Mouse (Mus musculus): Measurements from ENCODE around the gene Trip4. TPM values are rescaled to one million over a fixed set of nuclear protein-coding genes. Genes with fewer than 3 reads are reported as not detected.
A peak's percentile ranks its signal among the peaks of the same experiment; 100 is the strongest.

Gene Trip4
- polyA plus RNA-seq, 1 experiment from 2014 or later: 13.1 TPM

- Histone ChIP-seq H3K9ac (ENCODE audit: low read depth, low read length) (no peak overlapping the region), H3K4me2 (replicated peaks; ENCODE audit: low read depth) (no peak overlapping the region), H3K9me3 (ENCODE audit: control insufficient read depth) (no peaks in the 10 kb centered on the region), H3K27ac (ENCODE audit: low read depth, low read length) (no peak overlapping the region), H3K27me3 (replicated peaks; ENCODE audit: control insufficient read depth, insufficient read depth, low read length) (no peaks in the 10 kb centered on the region), H3K36me3 (ENCODE audit: control insufficient read depth, insufficient read depth) (no peaks in the 10 kb centered on the region), H3K4me3 (ENCODE audit: low read depth, low read length) (no peak overlapping the region), H3K4me1 (replicated peaks; ENCODE audit: control insufficient read depth, insufficient read depth, low read length) (no peaks in the 10 kb centered on the region)
- no peak for TF ChIP-seq CTCF (IDR thresholded peaks at IDR 0.05; ENCODE audit: low read depth)
- ATAC-seq: no peak
- WGBS: 64% methylated on average over 2 of the region's 2 CpGs
Measured at GRCm38 (mm10) chr9:65913976-65914375, 5.4 kb upstream of the Trip4 start.

DNA sequence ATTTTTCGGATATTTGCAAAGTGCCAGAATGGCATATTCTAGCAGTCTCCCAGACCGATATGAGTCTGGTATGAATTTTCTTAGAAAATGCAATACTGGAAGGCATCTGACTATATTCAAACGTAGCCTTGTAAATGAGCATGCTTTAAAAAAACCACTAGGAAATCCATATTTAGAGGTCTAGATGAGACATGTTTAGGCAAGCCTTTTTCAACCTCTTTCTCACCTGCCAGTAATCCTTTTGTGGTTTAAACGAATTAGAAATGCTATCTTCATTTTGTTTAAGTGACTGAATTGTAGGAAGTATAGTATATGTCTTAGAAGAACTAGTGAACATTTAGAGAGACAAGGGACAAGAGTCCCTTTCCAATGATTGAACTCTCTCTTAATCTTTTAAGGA is 1.2 kb upstream of the Trip4 start:
- no peaks in the 10 kb centered on the region for H3K36me3 ChIP-seq (ENCODE audit: control insufficient read depth, insufficient read depth)
- WGBS: 5% methylated on average over 4 of the region's 4 CpGs
- H3K4me3 ChIP-seq (ENCODE audit: low read depth, low read length): peak overlapping the region; percentile 86
- no peak for ATAC-seq
- peak overlapping the region; percentile 94 for H3K4me2 ChIP-seq (replicated peaks; ENCODE audit: low read depth)
- H3K4me1 ChIP-seq (replicated peaks; ENCODE audit: control insufficient read depth, insufficient read depth, low read length): no peaks in the 10 kb centered on the region
- H3K27ac ChIP-seq (ENCODE audit: low read depth, low read length): peak overlapping the region; percentile 82; the same call in 1 of the 2 replicates
- peak overlapping the region; percentile 83 for H3K9ac ChIP-seq (ENCODE audit: low read depth, low read length)
- no peak for TF ChIP-seq CTCF (IDR thresholded peaks at IDR 0.05; ENCODE audit: low read depth)
- no peaks in the 10 kb centered on the region for H3K27me3 ChIP-seq (replicated peaks; ENCODE audit: control insufficient read depth, insufficient read depth, low read length)
- H3K9me3 ChIP-seq (ENCODE audit: control insufficient read depth): no peaks in the 10 kb centered on the region

DNA sequence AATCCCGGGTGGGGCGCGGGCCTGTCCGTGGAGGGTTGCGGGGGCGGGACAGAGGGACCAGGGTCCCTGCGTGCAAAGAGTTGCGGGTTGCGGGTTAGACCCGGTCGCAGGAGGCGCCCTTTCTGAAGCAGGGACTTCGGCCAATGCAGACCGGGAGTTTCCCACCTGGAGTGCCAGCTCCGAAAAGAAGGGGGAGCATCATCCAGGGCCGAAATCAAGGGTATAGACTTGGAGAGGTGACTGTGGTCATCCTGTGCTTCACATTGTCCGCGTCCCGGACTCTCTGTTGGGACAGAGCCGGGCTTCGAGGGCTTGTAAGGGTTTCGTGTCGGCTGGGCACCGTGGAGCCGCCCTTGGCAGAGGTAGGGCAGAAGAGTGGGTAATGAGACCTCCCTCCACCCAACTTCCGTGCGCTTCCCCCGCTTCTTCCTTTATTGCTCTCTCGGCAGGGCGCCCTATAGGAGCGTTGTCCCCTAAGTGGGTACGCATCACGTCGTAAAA is 757 bp upstream of the Trip4 start:
- Histone ChIP-seq H3K4me2 (replicated peaks; ENCODE audit: low read depth) (peak overlapping the region; percentile 94), H3K9ac (ENCODE audit: low read depth, low read length) (peak overlapping the region; percentile 83), H3K4me1 (replicated peaks; ENCODE audit: control insufficient read depth, insufficient read depth, low read length) (no peaks in the 10 kb centered on the region), H3K36me3 (ENCODE audit: control insufficient read depth, insufficient read depth) (no peaks in the 10 kb centered on the region), H3K9me3 (ENCODE audit: control insufficient read depth) (no peaks in the 10 kb centered on the region), H3K4me3 (ENCODE audit: low read depth, low read length) (peak overlapping the region; percentile 86), H3K27me3 (replicated peaks; ENCODE audit: control insufficient read depth, insufficient read depth, low read length) (no peaks in the 10 kb centered on the region), H3K27ac (ENCODE audit: low read depth, low read length) (peak overlapping the region; percentile 82)
- ATAC-seq: peak; percentile 55
- under 1% methylated on average over 34 of the region's 34 CpGs for WGBS
- peak; percentile 54 for TF ChIP-seq CTCF (IDR thresholded peaks at IDR 0.05; ENCODE audit: low read depth)

DNA sequence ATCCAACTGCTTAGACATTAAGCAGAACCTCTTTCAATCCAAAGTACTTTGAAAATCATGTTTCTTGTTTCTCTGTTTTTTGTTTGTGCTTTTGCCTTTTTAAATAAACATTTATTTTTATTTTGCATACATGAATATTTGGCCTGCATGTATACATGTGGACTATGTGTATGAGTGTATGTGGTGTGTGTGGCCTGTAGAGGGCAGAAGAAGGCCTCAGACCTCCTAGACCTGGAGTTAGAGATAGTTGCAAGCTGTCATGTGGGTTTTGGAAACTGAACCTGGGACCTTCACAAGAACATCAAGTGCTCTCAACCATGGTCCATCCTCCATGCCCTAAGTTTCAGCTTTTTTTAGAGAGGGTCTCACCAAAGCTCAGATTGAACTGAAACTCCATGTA is 5.2 kb downstream of the Trip4 start:
- H3K4me3 ChIP-seq (ENCODE audit: low read depth, low read length): no peak overlapping the region
- H3K27me3 ChIP-seq (replicated peaks; ENCODE audit: control insufficient read depth, insufficient read depth, low read length): no peaks in the 10 kb centered on the region
- peak; percentile 56 for TF ChIP-seq CTCF (IDR thresholded peaks at IDR 0.05; ENCODE audit: low read depth)
- H3K4me2 ChIP-seq (replicated peaks; ENCODE audit: low read depth): no peak overlapping the region
- H3K36me3 ChIP-seq (ENCODE audit: control insufficient read depth, insufficient read depth): peaks cover 8% of the 10 kb centered on the region
- no peak overlapping the region for H3K27ac ChIP-seq (ENCODE audit: low read depth, low read length)
- no peaks in the 10 kb centered on the region for H3K4me1 ChIP-seq (replicated peaks; ENCODE audit: control insufficient read depth, insufficient read depth, low read length)
- no peak for ATAC-seq
- no peaks in the 10 kb centered on the region for H3K9me3 ChIP-seq (ENCODE audit: control insufficient read depth)
- H3K9ac ChIP-seq (ENCODE audit: low read depth, low read length): no peak overlapping the region

DNA sequence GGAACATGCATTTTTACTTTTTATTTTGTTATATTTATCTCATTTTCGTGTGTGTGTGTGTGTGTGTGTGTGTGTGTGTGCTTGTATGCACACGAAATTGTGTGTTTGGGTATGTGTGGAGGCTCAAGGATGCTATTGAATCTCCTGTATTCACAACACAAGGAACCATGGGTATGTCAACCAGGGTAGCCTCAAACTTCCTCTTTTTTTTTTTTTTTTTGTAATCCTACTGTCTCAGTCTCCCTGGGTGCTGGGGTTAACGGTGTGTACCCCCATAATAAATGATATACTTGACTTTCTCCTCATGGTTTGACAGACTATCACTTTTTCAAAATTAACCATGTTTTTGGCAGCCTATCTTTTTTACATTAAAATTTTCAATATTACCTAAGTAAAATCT is 5.7 kb downstream of the Trip4 start:
- Histone ChIP-seq H3K36me3 (ENCODE audit: control insufficient read depth, insufficient read depth) (peaks cover 8% of the 10 kb centered on the region), H3K4me2 (replicated peaks; ENCODE audit: low read depth) (no peak overlapping the region), H3K27me3 (replicated peaks; ENCODE audit: control insufficient read depth, insufficient read depth, low read length) (no peaks in the 10 kb centered on the region), H3K9ac (ENCODE audit: low read depth, low read length) (no peak overlapping the region), H3K27ac (ENCODE audit: low read depth, low read length) (no peak overlapping the region), H3K4me1 (replicated peaks; ENCODE audit: control insufficient read depth, insufficient read depth, low read length) (no peaks in the 10 kb centered on the region), H3K9me3 (ENCODE audit: control insufficient read depth) (no peaks in the 10 kb centered on the region), H3K4me3 (ENCODE audit: low read depth, low read length) (no peak overlapping the region)
- WGBS: 95% methylated on average over 3 of the region's 3 CpGs
- TF ChIP-seq CTCF (IDR thresholded peaks at IDR 0.05; ENCODE audit: low read depth): no peak
- no peak for ATAC-seq

DNA sequence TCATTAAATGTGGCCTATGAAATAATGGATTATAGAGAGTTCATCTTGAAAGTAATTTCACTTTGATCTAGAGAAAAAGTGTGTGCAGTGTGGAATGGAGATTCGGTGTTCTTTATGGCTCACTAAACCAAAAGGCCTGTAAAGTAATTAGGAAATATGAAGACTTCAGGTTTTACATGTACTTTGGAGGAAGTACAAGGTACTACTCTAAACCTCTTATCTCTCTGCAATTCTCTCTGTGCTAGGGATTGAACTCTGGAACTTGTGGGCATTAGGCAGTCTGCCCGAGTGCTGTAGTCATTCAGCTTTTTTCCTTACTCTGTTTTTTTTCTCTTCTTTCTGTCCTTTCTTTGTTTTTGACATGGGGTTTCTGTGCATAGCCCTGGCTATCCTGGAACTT is 11.6 kb downstream of the Trip4 start:
- no peaks in the 10 kb centered on the region for H3K9me3 ChIP-seq (ENCODE audit: control insufficient read depth)
- TF ChIP-seq CTCF (IDR thresholded peaks at IDR 0.05; ENCODE audit: low read depth): no peak
- no peaks in the 10 kb centered on the region for H3K27me3 ChIP-seq (replicated peaks; ENCODE audit: control insufficient read depth, insufficient read depth, low read length)
- H3K4me3 ChIP-seq (ENCODE audit: low read depth, low read length): no peak overlapping the region
- ATAC-seq: peak; percentile 84
- 42% methylated on average over 2 of the region's 2 CpGs for WGBS
- peaks cover 8% of the 10 kb centered on the region for H3K36me3 ChIP-seq (ENCODE audit: control insufficient read depth, insufficient read depth)
- H3K9ac ChIP-seq (ENCODE audit: low read depth, low read length): no peak overlapping the region
- H3K4me2 ChIP-seq (replicated peaks; ENCODE audit: low read depth): no peak overlapping the region
- H3K27ac ChIP-seq (ENCODE audit: low read depth, low read length): peak overlapping the region; percentile 75
- H3K4me1 ChIP-seq (replicated peaks; ENCODE audit: control insufficient read depth, insufficient read depth, low read length): no peaks in the 10 kb centered on the region

DNA sequence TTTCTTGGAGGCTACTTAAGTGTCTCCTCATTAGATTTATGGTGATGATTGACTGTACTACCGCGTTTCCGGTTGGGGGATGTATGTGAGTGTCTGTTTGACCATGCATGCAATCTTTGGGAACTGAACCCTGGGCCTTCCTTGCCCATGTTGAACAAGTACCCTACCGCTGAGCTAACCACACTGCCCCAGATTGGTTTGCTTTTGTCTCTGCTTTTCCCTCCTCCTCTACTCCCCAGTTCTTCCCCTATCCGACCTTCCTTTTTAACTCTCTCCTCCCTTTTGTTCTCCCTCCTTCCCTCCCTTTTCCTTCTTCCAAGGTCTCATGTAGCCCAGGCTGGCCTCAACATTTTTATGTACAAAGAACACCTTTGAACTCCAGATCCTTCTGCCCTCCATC is 17.5 kb downstream of the Trip4 start:
- ATAC-seq: no peak
- Histone ChIP-seq H3K4me1 (replicated peaks; ENCODE audit: control insufficient read depth, insufficient read depth, low read length) (no peaks in the 10 kb centered on the region), H3K4me3 (ENCODE audit: low read depth, low read length) (peak overlapping the region; percentile 63), H3K27ac (ENCODE audit: low read depth, low read length) (no peak overlapping the region), H3K4me2 (replicated peaks; ENCODE audit: low read depth) (peak overlapping the region; percentile 94), H3K9ac (ENCODE audit: low read depth, low read length) (0 out of 2 replicates have a peak overlapping the region, but pooled peaks have one; percentile 46), H3K36me3 (ENCODE audit: control insufficient read depth, insufficient read depth) (no peaks in the 10 kb centered on the region; the same call in 1 of the 2 replicates), H3K27me3 (replicated peaks; ENCODE audit: control insufficient read depth, insufficient read depth, low read length) (no peaks in the 10 kb centered on the region), H3K9me3 (ENCODE audit: control insufficient read depth) (no peaks in the 10 kb centered on the region)
- no peak for TF ChIP-seq CTCF (IDR thresholded peaks at IDR 0.05; ENCODE audit: low read depth)
- 1% methylated on average over 5 of the region's 5 CpGs for WGBS

Data from intestine, postnatal 0 days (tissue).